Mouse (Mus musculus) lung, postnatal 10 days (tissue): Measurements from ENCODE around the gene Krt18.

ENCODE experiments used
- DNase-seq: peaks from one replicate; pipeline ENCODE4 v3.0.0; 2021

Gene Krt18

GRCm38 (mm10) chr15:102012260-102012765 lies 15.7 kb upstream of the Krt18 start:
- DNase-seq = no peak

DNA sequence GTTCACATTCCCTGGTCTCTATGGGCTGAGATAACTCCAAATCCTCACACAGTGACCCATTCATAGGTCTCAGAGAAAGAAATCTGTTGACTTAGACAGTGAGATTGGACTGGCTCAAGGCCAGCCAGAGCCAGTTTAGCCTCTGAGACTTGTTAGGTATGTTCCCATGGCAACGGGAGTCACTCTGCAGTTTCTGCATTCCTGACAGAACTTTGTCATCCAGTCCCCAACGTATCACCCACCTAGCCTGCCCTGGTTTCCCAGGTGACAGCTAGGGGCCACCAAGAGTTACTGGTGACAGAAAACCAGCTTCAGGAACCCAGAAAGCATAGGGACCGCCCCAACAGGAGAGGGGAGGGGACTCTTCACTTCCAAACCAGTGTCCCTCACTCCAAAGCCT lies 14.3 kb upstream of the Krt18 start:
- no peak for DNase-seq

GRCm38 (mm10) chr15:102014848-102015247 lies 13.1 kb upstream of the Krt18 start:
- DNase-seq = no peak

- no peak for DNase-seq
These were observed 11.9 kb upstream of the Krt18 start for GRCm38 (mm10) chr15:102016096-102016495.

DNA sequence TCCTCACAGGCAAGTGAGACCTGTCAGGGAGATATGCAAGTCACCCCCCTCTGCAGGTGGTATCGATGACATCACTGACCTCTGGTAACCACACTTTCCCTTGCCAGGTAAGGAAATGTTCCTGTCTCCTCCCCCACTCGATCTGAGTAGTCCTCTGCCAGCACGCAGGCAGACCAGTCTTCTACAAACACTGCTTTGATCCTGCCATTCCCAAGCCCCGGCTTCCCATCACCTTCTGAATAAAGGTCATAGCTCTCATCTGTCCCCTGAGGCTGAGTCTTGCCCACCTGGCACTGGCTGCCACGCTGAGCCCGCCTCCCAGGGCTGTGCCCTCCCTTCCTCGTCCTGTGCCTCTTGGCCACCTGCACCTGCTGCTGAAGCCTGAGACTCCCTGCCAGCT lies 11.2 kb upstream of the Krt18 start:
- DNase-seq = peak; percentile 67

DNA sequence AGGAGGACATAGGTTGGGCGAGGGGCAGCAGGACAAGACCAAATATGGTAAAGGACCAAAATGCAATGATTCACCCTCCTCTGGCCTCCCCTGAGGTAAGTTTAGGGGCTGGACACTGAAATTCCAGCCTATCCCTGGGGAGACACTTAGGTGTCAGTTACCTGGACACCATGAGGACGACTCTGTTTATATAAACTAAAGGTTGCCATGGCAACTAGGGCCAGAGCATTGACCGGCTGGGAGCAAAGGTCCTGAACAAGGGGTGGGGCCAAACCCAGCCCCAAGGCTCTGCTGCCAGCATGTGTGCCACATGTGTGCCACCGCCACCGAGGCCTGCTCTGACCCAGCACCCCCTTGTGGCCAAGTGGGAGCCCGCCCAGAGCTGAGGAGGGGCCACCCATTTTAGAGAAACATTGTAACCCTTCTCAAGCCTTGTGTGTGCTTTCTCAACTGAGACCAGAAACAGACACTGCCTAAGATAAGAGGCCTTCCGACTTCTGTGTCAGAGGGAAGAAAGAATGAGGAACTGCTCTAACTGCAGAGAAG lies 10.0 kb upstream of the Krt18 start:
- peak; percentile 67 for DNase-seq

GRCm38 (mm10) chr15:102022481-102022880 lies 5.5 kb upstream of the Krt18 start:
- no peak for DNase-seq

GRCm38 (mm10) chr15:102023888-102024287 lies 4.1 kb upstream of the Krt18 start:
- DNase-seq = no peak

DNA sequence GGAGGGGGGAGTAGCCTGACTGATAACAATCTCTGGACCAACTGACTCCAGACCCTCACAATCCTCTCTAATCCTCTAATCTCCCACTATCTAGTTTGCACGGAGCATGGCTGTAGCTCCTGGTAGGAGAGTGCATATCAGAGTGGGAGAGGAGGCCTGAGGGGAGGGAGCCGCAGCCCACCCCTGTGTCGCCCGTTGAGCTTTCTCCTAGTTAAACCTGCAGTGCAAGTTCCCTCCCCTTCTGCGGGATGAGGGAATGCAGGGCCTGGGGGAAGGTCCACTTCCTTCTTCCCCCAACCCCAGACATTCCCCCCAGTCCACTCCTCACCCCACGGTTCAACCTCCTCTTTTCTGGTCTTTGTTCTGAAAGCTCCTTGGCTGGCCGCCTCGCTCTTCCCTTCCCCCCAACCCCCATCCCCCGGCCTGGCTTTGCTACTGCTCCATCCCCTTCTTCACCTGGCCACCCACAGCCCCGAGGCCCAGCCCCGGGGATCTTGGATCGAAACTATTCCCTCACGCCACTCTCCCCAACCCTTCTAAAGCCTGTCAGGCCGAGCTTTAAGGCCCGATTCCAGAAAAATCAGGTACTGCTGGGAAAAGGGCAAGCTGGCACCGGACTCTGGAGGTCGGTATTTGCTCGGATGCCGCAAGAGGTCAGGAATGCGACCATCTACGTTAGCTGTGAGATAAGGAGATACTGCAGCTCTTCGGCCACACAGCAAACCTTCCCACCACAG lies 2.7 kb upstream of the Krt18 start:
- DNase-seq = no peak

- no peak for DNase-seq
These were observed 1.6 kb upstream of the Krt18 start for GRCm38 (mm10) chr15:102026430-102026829.

DNA sequence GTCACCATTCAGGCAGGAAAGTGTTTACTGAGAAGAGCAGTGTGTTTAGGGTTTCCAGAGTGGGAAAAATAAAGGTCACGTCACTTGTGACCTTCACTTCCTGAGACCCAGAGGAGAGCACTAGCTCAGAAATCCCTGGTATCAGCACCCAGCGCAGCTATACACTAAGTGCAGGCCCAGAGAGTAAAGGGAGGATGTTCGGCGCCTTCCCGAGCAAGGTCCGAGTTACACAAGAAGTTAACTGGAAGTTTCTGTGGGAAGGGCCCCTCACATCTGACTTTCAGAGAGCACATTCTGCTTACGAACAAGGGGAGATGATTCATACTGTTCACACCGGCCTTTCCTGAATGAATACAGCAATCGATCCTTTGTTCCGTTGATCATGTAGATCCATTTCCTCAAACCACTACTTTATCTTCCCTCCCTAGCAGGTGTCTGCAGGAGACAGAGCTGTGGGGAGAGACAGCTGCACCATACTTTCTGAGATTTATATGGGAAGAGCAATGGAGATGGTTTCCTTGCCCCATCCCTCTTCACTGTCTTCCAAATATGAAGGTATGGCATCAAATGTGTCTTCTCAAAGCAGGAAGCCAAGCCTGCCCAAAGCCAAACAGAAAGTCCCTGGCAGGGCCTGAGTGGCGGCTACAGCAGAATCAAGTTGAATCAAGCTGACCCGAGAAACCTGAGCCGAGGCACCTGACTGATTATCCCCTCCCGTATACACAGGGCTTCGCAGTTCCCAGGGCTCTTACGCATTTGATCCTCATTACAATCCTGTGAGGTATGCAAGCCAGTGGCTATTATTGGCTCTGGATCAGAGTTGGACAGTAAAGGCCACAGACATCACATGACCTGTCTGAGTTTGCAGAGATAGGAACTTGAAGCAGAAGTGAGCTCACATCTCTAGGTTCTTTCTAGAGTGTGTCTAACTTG lies 6.4 kb downstream of the Krt18 start:
- DNase-seq = no peak

DNA sequence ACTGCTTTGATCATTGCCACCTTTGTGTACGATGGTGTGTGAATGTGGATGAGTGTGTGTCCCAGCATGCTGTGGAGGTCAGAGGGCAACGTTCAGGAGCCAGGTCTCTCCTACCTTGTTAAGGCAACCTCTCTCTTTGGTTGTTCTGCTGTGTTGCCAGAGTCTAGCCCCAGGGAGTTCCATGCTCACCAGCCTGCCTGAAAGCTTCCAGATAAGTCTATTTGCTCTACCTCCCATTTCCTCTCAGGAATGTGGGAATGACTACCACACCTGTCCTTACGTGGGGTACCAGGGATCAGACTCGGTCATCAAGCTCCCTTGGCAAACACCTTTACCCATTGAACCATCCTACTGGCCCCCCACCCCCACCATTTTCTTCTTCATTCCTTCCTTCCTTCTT lies 12.3 kb downstream of the Krt18 start:
- DNase-seq = no peak

- DNase-seq = peak; percentile 33
These were observed 14.0 kb downstream of the Krt18 start for GRCm38 (mm10) chr15:102041951-102042350.

GRCm38 (mm10) chr15:102044745-102045144 lies 16.8 kb downstream of the Krt18 start:
- no peak for DNase-seq

- no peak for DNase-seq
These were observed 17.7 kb downstream of the Krt18 start for GRCm38 (mm10) chr15:102045691-102046090.

DNA sequence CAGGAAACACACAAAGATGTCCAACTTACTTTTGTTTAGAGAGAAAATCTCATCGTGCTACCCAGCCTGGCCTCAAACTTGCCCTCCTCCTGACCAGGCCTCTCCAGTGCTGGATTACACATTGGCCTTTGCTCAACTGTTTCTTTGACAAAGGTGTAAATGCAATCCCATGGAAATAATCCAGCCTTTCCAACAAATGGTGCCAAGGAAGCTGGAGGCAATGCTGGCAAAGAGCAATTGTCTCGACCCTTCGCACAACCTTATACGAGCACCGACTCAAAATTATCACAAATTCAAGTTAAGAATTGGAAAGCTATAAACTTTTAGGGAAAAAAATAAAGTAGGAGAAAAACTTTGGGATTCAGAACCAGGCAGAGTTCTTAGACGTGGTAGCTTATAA lies 20.0 kb downstream of the Krt18 start:
- DNase-seq = no peak

DNA sequence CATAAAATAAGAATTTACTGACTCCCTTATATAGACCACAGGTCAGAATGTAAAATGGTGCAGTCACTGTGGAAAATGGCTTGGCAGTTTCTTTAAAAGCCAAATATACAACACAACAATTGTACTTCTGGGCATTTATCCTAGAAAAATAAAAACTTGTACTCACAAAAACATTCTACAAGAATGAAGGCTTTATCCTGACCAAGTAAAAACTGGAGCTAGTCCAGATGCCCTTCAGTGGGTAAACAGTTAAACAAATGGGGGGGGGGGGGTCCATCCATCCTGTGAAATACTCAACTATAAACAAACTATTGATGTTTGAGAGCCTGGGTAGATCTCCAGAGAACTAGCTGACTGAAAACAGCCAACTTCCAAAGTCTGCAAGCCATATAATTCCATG lies 21.9 kb downstream of the Krt18 start:
- DNase-seq = no peak

DNA sequence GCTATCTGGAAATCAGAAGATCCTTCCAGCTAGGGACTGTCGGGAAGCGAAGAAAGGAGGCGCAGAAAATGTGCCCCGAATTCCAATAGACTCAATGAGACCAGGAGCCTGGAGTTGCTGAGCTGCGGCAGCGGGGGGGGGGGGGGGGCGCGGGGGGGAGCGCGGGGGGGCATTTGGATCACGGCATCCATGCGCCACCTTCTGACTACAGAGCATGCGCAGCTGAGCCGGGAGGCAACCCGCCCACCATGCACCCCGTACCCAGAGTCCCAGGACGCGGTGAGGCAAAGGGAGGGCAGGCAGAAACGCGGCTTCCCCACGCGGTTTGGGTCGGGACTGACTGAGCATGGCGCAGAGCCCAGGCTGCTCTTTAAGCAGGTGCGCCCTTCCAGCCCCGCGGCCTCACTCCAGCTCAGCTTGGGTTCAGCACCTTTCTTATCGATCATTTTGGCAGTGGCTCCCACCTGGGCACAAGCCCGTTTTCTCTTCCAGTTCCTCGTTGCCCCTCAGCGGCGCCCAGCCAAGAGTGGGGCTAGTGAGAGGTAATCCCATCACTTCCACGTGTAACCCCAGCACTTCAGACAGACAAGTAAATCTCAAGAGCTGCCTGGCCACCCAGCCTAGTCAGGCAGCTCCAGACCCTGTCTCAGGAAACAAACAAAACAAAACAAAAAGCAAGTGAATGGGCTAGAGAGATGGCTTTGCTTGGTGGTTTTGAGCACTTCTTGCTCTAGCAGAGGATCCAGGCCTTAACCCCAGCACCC lies 24.1 kb downstream of the Krt18 start:
- DNase-seq = peak; percentile 43

- no peak for DNase-seq
These were observed 28.7 kb downstream of the Krt18 start for GRCm38 (mm10) chr15:102056495-102057174.

DNA sequence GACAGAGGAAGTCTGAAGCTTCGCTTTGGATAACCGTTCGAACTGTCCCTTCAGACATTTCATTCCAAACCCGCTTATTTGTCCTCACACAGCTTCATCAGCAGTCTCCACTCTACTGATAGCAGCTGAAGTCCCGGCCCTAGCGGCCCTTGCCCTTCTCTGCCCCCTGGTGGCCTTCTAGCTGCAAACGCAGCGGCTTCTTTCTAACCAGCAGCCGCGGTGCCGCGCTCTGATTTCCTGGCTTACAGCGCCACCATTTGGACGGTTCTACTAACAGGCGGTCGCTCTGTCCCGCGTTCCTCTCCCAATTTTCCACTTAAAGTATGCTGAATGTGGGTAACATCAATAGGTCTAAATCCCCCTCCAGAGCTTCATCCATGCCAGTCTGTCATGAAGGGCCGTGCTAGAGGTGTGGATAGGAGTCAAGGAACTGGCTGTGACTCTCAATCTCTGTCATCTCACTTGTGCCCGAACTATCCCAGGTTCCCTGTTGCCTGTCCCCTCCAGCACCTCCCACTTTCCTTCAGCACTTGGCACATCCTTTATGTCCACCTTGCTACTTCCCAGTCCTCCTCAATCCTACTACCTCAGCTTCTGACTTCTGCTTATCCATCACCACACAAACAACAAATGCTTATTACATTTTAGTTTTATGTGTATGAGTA lies 37.8 kb downstream of the Krt18 start:
- DNase-seq = peak; percentile 95
